Mouse (Mus musculus) megakaryocyte, embryonic 14.5 days (primary cell): ENCODE results near the gene Csrnp2.

Source experiments
- FLI1 ChIP-seq: IDR thresholded peaks from 2 replicates; pipeline ENCODE4 v1.6.1; 2012; ENCODE audit warnings: low read length, inconsistent platforms, mixed read lengths
- GATA1 ChIP-seq: IDR thresholded peaks from 3 replicates; pipeline ENCODE4 v1.6.1; 2012; ENCODE audit warnings: mixed read lengths, low read length, inconsistent platforms, borderline replicate concordance

GRCm38 (mm10) chr15:100451245-100451644 is 44.0 kb downstream of the Csrnp2 start:
- TF ChIP-seq GATA1, result no peak
- no peak for TF ChIP-seq FLI1
